ENCODE assay signal across 17 mouse cellular contexts in genomic region chr13:110452009-110452525, GRCm38 (mm10).
"Had no signal": no experiment of that assay in that cellular context is flagged by ENCODE, and none has a peak within 500 bp of the region (broad histone marks: within the 10 kb centered on the region; RNA-seq: fewer than 3 reads in every experiment).

No protein-coding gene starts in this region.

- H3K36me3 ChIP-seq: liver, embryonic 12.5 days; neural tube, embryonic 13.5 days; neural tube, embryonic 15.5 days had no signal

- DNase-seq: lung, adult 18-20 months; lung, embryonic 14.5 days; lung, postnatal 10 days; lung, postnatal 4 days; retina, postnatal 1 day; right cerebral cortex, adult 18-20 months; right cerebral cortex, postnatal 25 days; right cerebral cortex, postnatal 4 days; spleen, adult 18-20 months; thymus, adult 18-20 months; thymus, postnatal 14 days; thymus, postnatal 36 days had no signal

- H3K4me2 ChIP-seq: liver, embryonic 12.5 days; lung, embryonic 14.5 days; neural tube, embryonic 13.5 days; neural tube, embryonic 15.5 days had no signal

- H3K4me1 ChIP-seq: liver, embryonic 12.5 days; neural tube, embryonic 13.5 days; neural tube, embryonic 15.5 days had no signal

- H3K9me3 ChIP-seq: liver, embryonic 12.5 days; neural tube, embryonic 13.5 days; neural tube, embryonic 15.5 days had no signal

- ATAC-seq: liver, embryonic 12.5 days had no signal

- H3K27me3 ChIP-seq: liver, embryonic 12.5 days; neural tube, embryonic 13.5 days; neural tube, embryonic 15.5 days had no signal

- H3K4me3 ChIP-seq: liver, embryonic 12.5 days; myocyte; neural tube, embryonic 13.5 days; neural tube, embryonic 15.5 days had no signal

- H3K9ac ChIP-seq: liver, embryonic 12.5 days; liver, embryonic 14.5 days; lung, embryonic 14.5 days; neural tube, embryonic 13.5 days; neural tube, embryonic 15.5 days had no signal

- H3K27ac ChIP-seq: liver, embryonic 12.5 days; liver, embryonic 14.5 days; neural tube, embryonic 13.5 days; neural tube, embryonic 15.5 days had no signal
